Mouse (Mus musculus): ENCODE data around the gene Plcxd3. TPM values are rescaled to one million over a fixed set of nuclear protein-coding genes. Genes with fewer than 3 reads are reported as not detected.

Gene Plcxd3
- 2.6 and 4.6 TPM in 2 replicates for polyA plus RNA-seq (2015; fragmentation: Nextera tagmentation; extraction: Ambion mirVana)

DNA sequence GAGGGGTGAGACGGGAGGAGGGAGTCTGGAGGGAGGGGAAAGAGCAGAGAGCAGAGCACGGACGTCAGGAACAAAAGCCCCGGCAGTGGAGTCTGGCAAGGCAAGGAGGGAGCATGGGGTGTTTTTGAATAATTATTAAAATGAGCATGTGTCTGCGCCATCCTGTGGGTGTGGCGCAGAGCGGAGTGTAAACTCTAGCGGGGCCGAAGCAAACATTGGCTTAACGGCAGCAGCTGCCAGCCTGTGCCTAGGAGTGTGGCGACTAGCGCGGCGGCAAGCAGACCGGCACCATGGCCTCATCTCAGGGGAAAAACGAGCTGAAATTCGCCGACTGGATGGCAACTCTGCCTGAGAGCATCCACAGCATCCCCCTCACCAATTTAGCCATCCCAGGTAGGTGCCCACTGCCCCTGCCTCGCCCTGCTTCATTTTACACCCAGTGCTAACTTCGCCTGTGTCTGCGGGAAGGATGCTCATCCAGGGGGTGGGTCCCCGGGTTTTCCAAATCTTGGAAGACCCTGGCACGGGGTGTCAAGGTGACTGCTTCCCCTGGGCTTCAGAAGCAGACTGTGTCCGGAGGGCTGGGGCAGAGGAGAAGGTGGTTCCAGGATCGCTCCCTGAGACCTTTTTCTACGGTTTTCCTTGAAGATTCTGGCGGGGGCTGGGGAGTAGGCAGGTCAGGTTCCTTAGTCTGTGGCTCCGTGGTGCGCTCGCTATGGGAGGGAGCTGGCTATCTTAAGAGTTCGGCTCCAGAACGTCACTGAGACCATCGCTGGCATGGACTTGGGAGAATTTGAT lies at the start of gene Plcxd3:
Plcxd3 (plus strand) TSS at position 69 of the 798 bp plus-strand sequence.
- Histone ChIP-seq H3K27ac (no peak within 1 kb of the TSS), H3K36me3 (no peaks in the 10 kb centered on the region), H3K9ac (0 out of 2 replicates have a peak within 1 kb of the TSS, but pooled peaks have one; percentile 5), H3K9me3 (replicated peaks) (no peaks in the 10 kb centered on the region), H3K4me1 (peaks cover 11% of the 10 kb centered on the region; the same call in 1 of the 2 replicates), H3K4me2 (peak within 1 kb of the TSS; percentile 82), H3K4me3 (replicated peaks) (peak within 1 kb of the TSS; percentile 48), H3K27me3 (peaks cover 10% of the 10 kb centered on the region)
- under 1% methylated on average over 33 of the region's 33 CpGs for WGBS
- ATAC-seq (replicated peaks; ENCODE audit: low FRiP score): peak; percentile 83

DNA sequence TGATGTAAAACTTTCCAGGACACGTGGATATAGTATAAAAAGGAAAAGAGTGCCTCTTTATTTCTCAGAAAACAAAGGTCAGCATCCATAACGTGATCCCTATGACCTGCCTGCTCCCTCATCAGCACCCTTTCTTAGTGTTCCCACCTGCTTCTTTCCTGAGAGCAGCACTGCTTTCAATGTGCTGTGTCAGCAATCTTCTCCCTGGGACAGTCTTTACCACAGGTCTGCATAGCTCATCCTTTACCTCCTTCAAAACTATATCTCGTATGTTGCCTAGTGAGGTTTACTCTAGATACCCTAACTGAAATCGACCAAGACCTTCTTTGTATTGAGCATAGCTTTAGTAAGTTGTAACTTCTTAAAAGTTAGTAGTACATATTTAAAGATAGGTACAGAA lies 43.4 kb upstream of the Plcxd3 start:
- H3K27me3 ChIP-seq: no peaks in the 10 kb centered on the region
- H3K9me3 ChIP-seq (replicated peaks): no peaks in the 10 kb centered on the region
- no peak overlapping the region for H3K27ac ChIP-seq
- no peak overlapping the region for H3K4me2 ChIP-seq
- ATAC-seq (replicated peaks; ENCODE audit: low FRiP score): no peak
- H3K4me3 ChIP-seq (replicated peaks): no peak overlapping the region
- no peaks in the 10 kb centered on the region for H3K36me3 ChIP-seq
- H3K4me1 ChIP-seq: no peaks in the 10 kb centered on the region
- no peak overlapping the region for H3K9ac ChIP-seq
- 84% methylated on average over 4 of the region's 4 CpGs for WGBS

DNA sequence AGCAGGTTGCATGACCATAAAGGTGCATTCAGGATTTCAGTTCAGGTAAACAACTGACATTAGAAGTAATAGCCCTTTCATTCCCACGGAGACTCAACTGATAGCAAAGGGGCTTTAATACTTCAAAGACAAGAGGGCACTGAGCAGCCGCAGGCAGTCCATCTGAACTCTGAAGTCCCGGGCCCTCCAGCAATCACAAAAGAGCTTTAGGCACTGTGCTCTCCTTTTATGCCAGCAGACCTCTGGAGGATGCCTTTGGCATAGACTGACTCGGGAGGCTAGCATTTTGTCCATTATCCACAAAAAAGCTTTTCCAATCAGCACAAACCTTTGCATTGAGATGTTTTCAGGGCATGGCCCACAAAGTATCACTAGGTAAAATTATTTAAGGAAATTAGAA lies 33.7 kb upstream of the Plcxd3 start:
- 18% methylated on average over 4 of the region's 4 CpGs for WGBS
- no peak for ATAC-seq (replicated peaks; ENCODE audit: low FRiP score)

DNA sequence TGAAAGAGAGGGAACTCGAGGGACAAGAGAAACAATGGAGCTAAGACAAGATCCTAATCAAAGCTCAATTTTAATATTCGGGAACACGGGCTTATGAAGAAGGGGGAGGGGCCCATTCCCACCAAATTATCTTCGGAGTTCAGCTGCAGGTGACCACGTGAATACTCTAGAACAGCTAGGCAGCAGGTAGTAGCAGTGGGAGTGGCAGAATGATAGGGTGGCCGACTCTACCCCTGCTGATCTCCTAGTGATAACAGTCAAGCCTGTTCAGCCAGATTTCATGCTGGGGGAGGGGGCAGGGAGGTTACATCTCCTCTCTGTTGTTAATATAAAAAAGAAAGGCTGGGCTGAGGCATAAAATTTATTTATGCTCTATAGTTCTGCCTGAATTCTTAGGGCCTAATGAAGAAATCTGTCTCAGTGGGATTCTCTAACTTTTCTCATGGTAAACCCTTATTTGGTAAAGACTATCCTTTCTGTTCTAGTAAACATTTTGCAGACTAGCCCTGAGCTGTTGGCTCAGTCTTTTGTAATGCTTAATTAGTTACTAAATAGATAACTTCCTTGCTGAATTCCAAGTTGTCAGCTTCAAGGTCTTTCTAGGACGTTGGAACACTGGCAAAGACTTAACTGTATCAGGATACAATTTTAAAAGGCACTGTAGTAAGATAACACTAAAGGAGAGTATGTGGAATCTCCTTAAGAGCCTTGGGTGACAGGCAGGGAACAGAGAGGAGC lies 26.3 kb upstream of the Plcxd3 start:
- Histone ChIP-seq H3K27ac (no peak overlapping the region), H3K4me3 (replicated peaks) (no peak overlapping the region), H3K4me1 (no peaks in the 10 kb centered on the region), H3K9ac (no peak overlapping the region), H3K27me3 (no peaks in the 10 kb centered on the region), H3K4me2 (no peak overlapping the region), H3K9me3 (replicated peaks) (no peaks in the 10 kb centered on the region), H3K36me3 (no peaks in the 10 kb centered on the region)
- WGBS: 36% methylated on average over 7 of the region's 7 CpGs
- ATAC-seq (replicated peaks; ENCODE audit: low FRiP score): no peak

More for the DNA sequence above, 33.7 kb upstream of the Plcxd3 start:
- Histone ChIP-seq H3K4me2 (no peak overlapping the region), H3K9ac (no peak overlapping the region), H3K4me3 (replicated peaks) (no peak overlapping the region), H3K27me3 (no peaks in the 10 kb centered on the region), H3K9me3 (replicated peaks) (no peaks in the 10 kb centered on the region), H3K27ac (no peak overlapping the region), H3K4me1 (no peaks in the 10 kb centered on the region), H3K36me3 (no peaks in the 10 kb centered on the region)

DNA sequence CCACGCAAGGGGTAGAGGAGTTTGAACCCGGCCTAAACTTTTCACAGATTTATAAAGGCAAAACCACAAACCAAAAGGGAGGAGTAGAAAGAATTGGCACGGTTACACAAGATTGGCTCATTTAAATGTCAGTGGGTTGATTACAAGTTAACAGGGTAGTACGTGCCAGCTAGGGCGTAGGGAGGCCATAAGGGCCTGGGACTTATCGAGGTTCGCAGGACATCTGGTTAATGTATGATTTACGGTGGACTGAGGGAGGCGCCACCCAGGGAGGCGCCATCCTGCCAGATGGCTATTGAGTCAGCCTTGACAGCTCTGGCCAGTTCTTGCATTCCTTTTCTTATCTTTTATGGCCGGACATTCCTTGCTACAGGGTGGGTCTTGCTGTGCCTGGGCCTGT lies 18.9 kb upstream of the Plcxd3 start:
- H3K4me3 ChIP-seq (replicated peaks): no peak overlapping the region
- H3K36me3 ChIP-seq: no peaks in the 10 kb centered on the region
- WGBS: 75% methylated on average over 11 of the region's 11 CpGs
- no peaks in the 10 kb centered on the region for H3K9me3 ChIP-seq (replicated peaks)
- H3K9ac ChIP-seq: no peak overlapping the region
- H3K4me2 ChIP-seq: no peak overlapping the region
- no peaks in the 10 kb centered on the region for H3K27me3 ChIP-seq
- no peaks in the 10 kb centered on the region for H3K4me1 ChIP-seq
- H3K27ac ChIP-seq: no peak overlapping the region
- ATAC-seq (replicated peaks; ENCODE audit: low FRiP score): no peak

DNA sequence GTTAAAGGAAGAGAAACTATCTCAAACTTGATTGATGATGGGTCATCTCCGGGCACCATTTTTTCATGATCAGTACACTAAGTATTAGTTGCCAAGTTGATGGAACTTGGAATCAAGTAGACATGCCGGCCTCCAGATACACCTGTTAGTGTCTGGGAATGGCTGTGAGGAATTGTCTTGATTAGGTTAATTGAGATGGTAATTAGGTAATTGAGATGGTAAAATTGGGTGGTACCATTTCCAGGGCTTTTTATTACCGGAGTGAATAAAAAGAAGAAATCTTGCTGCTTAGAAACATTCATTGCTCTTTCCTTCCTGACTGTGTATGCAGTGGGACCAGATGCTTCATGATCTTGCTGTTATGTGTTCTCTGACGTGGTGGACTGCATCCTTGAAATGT lies 17.6 kb upstream of the Plcxd3 start:
- ATAC-seq (replicated peaks; ENCODE audit: low FRiP score): no peak
- Histone ChIP-seq H3K36me3 (no peaks in the 10 kb centered on the region), H3K4me3 (replicated peaks) (no peak overlapping the region), H3K9me3 (replicated peaks) (no peaks in the 10 kb centered on the region), H3K4me2 (no peak overlapping the region), H3K27me3 (no peaks in the 10 kb centered on the region), H3K9ac (no peak overlapping the region), H3K27ac (no peak overlapping the region), H3K4me1 (no peaks in the 10 kb centered on the region)
- WGBS: 77% methylated on average over 4 of the region's 4 CpGs

DNA sequence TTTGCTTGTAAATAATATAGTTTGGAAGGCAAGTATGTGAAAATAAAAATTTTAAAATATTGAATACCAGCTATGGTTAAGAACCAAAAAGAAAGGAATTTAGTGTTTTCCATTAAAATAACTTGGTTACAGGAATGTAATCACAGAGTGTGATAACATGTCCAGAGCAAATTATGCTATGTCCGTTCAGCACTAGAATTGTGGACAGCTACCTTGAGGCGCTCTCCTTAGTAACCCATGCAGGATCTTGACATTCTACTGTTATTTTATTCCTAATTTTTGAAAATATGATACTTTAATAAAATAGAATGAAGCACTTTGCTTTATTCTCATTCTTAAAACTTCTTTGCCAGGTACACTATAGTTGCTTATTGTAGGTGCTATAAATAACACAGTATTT lies 7.5 kb upstream of the Plcxd3 start:
- 57% methylated on average over 2 of the region's 2 CpGs for WGBS
- Histone ChIP-seq H3K9ac (no peak overlapping the region), H3K4me1 (no peaks in the 10 kb centered on the region), H3K27ac (no peak overlapping the region), H3K27me3 (no peaks in the 10 kb centered on the region), H3K36me3 (no peaks in the 10 kb centered on the region), H3K4me2 (no peak overlapping the region), H3K4me3 (replicated peaks) (no peak overlapping the region), H3K9me3 (replicated peaks) (no peaks in the 10 kb centered on the region)
- ATAC-seq (replicated peaks; ENCODE audit: low FRiP score): no peak

DNA sequence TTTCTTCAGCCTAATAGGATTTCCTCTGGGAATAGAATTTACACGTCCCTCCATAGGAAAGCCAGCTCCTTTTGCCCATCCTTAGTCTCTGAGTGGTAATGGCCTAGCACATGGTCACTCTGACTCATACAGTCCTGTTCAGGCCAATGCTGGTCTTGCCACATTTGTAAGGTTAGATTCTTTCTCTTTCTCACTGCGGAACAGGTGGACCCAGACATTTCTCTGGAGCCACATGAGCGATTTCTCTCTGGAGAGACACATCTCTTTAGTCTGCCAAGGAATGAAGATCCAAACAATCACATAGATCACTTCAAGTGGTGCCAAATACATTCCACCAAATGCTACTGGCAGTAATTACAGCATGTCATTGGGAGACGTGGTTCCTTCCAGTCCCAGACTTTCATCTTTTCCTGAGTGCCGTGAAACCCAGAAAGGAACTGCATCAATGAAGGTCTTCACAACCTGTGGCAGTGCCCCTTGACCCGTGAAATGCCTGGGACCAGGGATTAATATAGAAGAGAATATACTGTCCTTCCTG lies 769 bp upstream of the Plcxd3 start:
- H3K36me3 ChIP-seq: no peaks in the 10 kb centered on the region
- H3K4me2 ChIP-seq: peak overlapping the region; percentile 82
- no peak for ATAC-seq (replicated peaks; ENCODE audit: low FRiP score)
- no peak overlapping the region for H3K4me3 ChIP-seq (replicated peaks)
- no peaks in the 10 kb centered on the region for H3K9me3 ChIP-seq (replicated peaks)
- H3K27ac ChIP-seq: no peak overlapping the region
- H3K9ac ChIP-seq: no peak overlapping the region
- WGBS: 53% methylated on average over 6 of the region's 6 CpGs
- H3K27me3 ChIP-seq: peaks cover 10% of the 10 kb centered on the region
- H3K4me1 ChIP-seq: peaks cover 11% of the 10 kb centered on the region; the same call in 1 of the 2 replicates

DNA sequence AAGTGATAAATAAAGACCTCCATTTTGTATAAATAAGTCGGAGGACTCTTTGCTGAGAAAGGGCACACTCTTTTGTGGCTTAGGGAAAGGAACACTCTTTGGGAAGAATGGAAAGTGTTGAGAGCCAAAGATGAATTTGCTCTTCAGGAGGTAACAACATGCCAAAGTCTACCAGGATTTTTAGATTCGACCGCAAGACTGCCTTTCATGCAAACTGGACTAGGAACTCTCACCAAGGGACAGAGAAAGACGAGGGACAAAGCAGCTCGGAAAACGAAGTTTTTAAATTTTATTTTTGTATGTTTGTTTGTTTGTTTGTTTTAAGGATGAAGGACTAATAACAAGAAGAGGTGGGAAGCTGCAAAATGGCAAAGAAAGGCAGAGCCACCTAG lies 264 bp upstream of the Plcxd3 start:
- Histone ChIP-seq H3K4me1 (peaks cover 11% of the 10 kb centered on the region; the same call in 1 of the 2 replicates), H3K27me3 (peaks cover 10% of the 10 kb centered on the region), H3K4me2 (peak overlapping the region; percentile 82), H3K9me3 (replicated peaks) (no peaks in the 10 kb centered on the region), H3K9ac (no peak overlapping the region), H3K4me3 (replicated peaks) (peak overlapping the region; percentile 48), H3K27ac (no peak overlapping the region), H3K36me3 (no peaks in the 10 kb centered on the region)
- ATAC-seq (replicated peaks; ENCODE audit: low FRiP score): 0 out of 2 replicates have a peak, but pooled peaks have one; percentile 9
- WGBS: 21% methylated on average over 6 of the region's 6 CpGs

DNA sequence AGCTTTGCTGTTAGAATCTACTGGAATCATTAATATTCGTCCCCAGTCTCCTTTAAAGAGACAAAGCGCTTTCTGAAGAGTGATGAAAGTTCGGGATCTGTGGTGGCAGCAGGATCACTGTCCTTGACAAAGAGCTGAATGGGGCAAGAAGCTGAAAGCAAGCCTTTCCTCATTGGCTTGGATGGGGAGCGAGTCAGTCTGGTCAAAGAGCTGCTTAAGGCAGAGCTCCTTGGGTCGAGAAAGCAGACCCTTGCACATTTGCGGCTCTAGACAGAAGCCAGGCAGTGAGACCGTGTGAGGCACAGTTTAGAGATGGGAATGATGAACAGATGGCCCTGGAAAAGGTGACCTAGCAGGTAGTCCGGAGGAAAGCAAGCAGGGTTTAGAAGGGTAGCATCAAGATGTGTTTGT lies 935 bp downstream of the Plcxd3 start:
- WGBS: 21% methylated on average over 8 of the region's 8 CpGs
- no peaks in the 10 kb centered on the region for H3K9me3 ChIP-seq (replicated peaks)
- ATAC-seq (replicated peaks; ENCODE audit: low FRiP score): no peak
- no peak overlapping the region for H3K27ac ChIP-seq
- peaks cover 11% of the 10 kb centered on the region; the same call in 1 of the 2 replicates for H3K4me1 ChIP-seq
- peak overlapping the region; percentile 48 for H3K4me3 ChIP-seq (replicated peaks)
- H3K4me2 ChIP-seq: peak overlapping the region; percentile 82
- H3K36me3 ChIP-seq: no peaks in the 10 kb centered on the region
- 0 out of 2 replicates have a peak overlapping the region, but pooled peaks have one; percentile 5 for H3K9ac ChIP-seq
- peaks cover 10% of the 10 kb centered on the region for H3K27me3 ChIP-seq

DNA sequence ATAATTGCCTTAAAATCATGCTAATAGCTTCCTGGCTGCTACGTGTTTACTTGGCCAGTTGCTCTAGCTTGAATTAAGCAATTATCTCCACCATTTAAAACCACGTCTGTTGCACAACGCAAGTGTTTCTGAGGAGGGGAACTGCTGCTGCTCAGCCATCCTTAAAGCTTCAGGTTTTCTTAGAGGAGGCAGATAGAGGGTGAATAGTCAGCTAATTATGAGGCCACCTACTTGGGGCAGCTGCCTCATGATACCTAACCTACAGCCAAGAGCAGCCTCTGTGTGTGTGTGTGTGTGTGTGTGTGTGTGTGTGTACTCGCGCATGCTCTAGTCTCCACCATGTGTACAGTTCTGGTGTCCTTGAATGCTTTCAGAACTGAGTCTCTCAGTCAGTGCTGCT lies 3.5 kb downstream of the Plcxd3 start:
- peaks cover 10% of the 10 kb centered on the region for H3K27me3 ChIP-seq
- no peak overlapping the region for H3K4me3 ChIP-seq (replicated peaks)
- H3K9ac ChIP-seq: no peak overlapping the region
- H3K9me3 ChIP-seq (replicated peaks): no peaks in the 10 kb centered on the region
- 62% methylated on average over 5 of the region's 5 CpGs for WGBS
- no peak overlapping the region for H3K27ac ChIP-seq
- no peak for ATAC-seq (replicated peaks; ENCODE audit: low FRiP score)
- H3K36me3 ChIP-seq: no peaks in the 10 kb centered on the region
- H3K4me1 ChIP-seq: peaks cover 11% of the 10 kb centered on the region; the same call in 1 of the 2 replicates
- H3K4me2 ChIP-seq: no peak overlapping the region

DNA sequence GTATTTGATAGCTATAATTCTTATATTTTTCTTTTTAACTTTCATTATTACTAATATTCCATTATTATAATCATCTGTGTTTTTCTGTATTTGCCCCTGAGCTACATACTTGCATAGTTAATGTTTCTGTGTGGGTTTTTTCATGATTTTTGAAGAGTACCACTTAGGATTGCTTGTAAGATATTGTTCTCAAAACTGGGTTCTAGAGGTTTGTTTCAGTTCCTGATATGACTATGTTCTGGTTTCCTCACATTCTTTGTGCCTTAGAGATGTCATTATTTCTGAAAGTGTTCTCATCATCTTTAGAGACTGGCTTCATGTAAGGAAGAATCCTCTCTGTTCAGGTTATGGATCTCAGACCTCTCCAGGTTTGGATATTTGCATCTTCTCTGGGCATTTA lies 12.5 kb downstream of the Plcxd3 start:
- Histone ChIP-seq H3K4me1 (no peaks in the 10 kb centered on the region), H3K27ac (no peak overlapping the region), H3K4me2 (no peak overlapping the region), H3K4me3 (replicated peaks) (no peak overlapping the region), H3K36me3 (no peaks in the 10 kb centered on the region), H3K9me3 (replicated peaks) (no peaks in the 10 kb centered on the region), H3K27me3 (no peaks in the 10 kb centered on the region), H3K9ac (no peak overlapping the region)
- ATAC-seq (replicated peaks; ENCODE audit: low FRiP score): no peak

All from kidney, embryonic 15.5 days (tissue).